Mouse (Mus musculus) frontal cortex, adult (tissue): ENCODE data around the gene Prr7.

Experiments used
- ATAC-seq: cut with Nextera tagmentation; 2 replicates; pipeline ENCODE4 v1.9.2; 2017; ENCODE audit warnings: mild to moderate bottlenecking, moderate library complexity, mixed read lengths; ENCODE audit not compliant: low TSS enrichment

Gene Prr7

GRCm38 (mm10) chr13:55506697-55507096 is 42.6 kb downstream of the Prr7 start:
- peak; percentile 47; the same call in 1 of the 2 replicates for ATAC-seq

- no peak for ATAC-seq
These were observed 43.8 kb downstream of the Prr7 start for GRCm38 (mm10) chr13:55507877-55508276.

GRCm38 (mm10) chr13:55508531-55508930 is 44.5 kb downstream of the Prr7 start:
- no peak for ATAC-seq

- ATAC-seq = no peak
These were observed 46.2 kb downstream of the Prr7 start for GRCm38 (mm10) chr13:55510332-55510667.

GRCm38 (mm10) chr13:55510668-55511491 is 46.8 kb downstream of the Prr7 start:
- 0 out of 2 replicates have a peak, but pooled peaks have one; percentile 13 for ATAC-seq

GRCm38 (mm10) chr13:55511492-55511861 is 47.4 kb downstream of the Prr7 start:
- ATAC-seq = no peak

- ATAC-seq = no peak
These were observed 48.4 kb downstream of the Prr7 start for GRCm38 (mm10) chr13:55512379-55513031.

GRCm38 (mm10) chr13:55513111-55513748 is 49.2 kb downstream of the Prr7 start, which contains the start of gene Pdlim7:
Gene Pdlim7 (minus strand): TSS chr13:55513676.
- ATAC-seq = peak; percentile 54

GRCm38 (mm10) chr13:55513828-55514227 is 49.8 kb downstream of the Prr7 start:
- no peak for ATAC-seq

- peak; percentile 58; the same call in 1 of the 2 replicates for ATAC-seq
These were observed 52.9 kb downstream of the Prr7 start for GRCm38 (mm10) chr13:55516955-55517354.

- ATAC-seq = no peak
These were observed 55.5 kb downstream of the Prr7 start for GRCm38 (mm10) chr13:55519606-55520005.

GRCm38 (mm10) chr13:55522730-55523129 is 58.7 kb downstream of the Prr7 start:
- ATAC-seq = no peak
